Mouse (Mus musculus): ENCODE measurements around the gene Serbp1. TPM values are rescaled to one million over a fixed set of nuclear protein-coding genes. Genes with fewer than 3 reads are reported as not detected.

The Serbp1 gene
- total and polyA plus RNA-seq, 2 experiments from 2014 or later = 143 to 245 TPM

GRCm38 (mm10) chr6:67200715-67201322, 37.2 kb upstream of the Serbp1 start:
- Histone ChIP-seq H3K9me3 (replicated peaks; ENCODE audit: control insufficient read depth, low read length) (no peaks in the 10 kb centered on the region), H3K36me3 (replicated peaks; ENCODE audit: control insufficient read depth, insufficient read depth, low read length) (no peaks in the 10 kb centered on the region), H3K27ac (ENCODE audit: low read depth) (no peak overlapping the region), H3K9ac (replicated peaks; ENCODE audit: low read depth, low read length) (no peak overlapping the region), H3K4me1 (ENCODE audit: control insufficient read depth, insufficient read depth) (no peaks in the 10 kb centered on the region), H3K4me3 (ENCODE audit: low read depth, low read length) (no peak overlapping the region), H3K27me3 (ENCODE audit: control insufficient read depth, insufficient read depth, low read length) (no peaks in the 10 kb centered on the region), H3K4me2 (ENCODE audit: low read depth, low read length) (no peak overlapping the region)
- ATAC-seq (ENCODE audit: insufficient read depth, low read depth) (no peak), DNase-seq (ENCODE audit: low spot score) (no peak)
- WGBS = 36% methylated on average over 5 of the region's 5 CpGs
- TF ChIP-seq EP300 (IDR thresholded peaks at IDR 0.05; ENCODE audit: low read depth) (no peak), CTCF (IDR thresholded peaks at IDR 0.05; ENCODE audit: low read depth) (no peak)

DNA sequence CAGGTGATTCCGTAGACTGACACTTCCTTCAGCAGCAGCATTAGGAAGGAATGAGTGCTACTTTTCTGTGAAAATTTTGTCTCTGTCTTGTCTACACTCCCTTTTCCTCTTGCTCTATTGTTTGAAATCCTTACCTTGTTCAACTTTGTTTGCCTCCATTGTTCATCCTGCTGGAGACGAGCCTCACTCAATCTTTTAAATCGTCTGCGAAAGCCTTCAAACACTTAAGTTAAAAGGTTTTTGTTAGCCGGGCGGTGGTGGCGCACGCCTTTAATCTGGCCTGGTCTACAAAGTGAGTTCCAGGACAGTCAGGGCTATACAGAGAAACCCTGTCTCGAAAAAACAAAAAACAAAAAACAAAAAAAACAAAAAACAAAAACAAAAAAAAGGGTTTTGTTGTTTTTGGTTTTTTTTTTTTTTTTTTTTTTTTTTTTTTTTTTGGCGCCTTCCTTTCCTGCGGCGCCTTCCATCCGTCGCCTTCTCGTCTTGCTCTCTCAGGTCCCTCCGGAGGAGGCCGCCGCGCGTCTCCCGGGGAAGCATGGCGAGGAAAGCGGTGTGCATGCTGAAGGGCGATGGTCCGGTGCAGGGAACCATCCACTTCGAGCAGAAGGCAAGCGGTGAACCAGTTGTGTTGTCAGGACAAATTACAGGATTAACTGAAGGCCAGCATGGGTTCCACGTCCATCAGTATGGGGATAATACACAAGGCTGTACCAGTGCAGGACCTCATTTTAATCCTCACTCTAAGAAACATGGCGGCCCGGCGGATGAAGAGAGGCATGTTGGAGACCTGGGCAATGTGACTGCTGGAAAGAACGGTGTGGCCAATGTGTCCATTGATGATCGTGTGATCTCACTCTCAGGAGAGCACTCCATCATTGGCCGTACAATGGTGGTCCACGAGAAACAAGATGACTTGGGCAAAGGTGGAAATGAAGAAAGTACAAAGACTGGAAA, 32.6 kb upstream of the Serbp1 start:
- TF ChIP-seq EP300 (IDR thresholded peaks at IDR 0.05; ENCODE audit: low read depth) = no peak
- TF ChIP-seq CTCF (IDR thresholded peaks at IDR 0.05; ENCODE audit: low read depth) = no peak
- no peak for DNase-seq (ENCODE audit: low spot score)
- H3K4me1 ChIP-seq (ENCODE audit: control insufficient read depth, insufficient read depth) = no peaks in the 10 kb centered on the region
- no peaks in the 10 kb centered on the region for H3K27me3 ChIP-seq (ENCODE audit: control insufficient read depth, insufficient read depth, low read length)
- H3K36me3 ChIP-seq (replicated peaks; ENCODE audit: control insufficient read depth, insufficient read depth, low read length) = no peaks in the 10 kb centered on the region
- no peak overlapping the region for H3K4me3 ChIP-seq (ENCODE audit: low read depth, low read length)
- 77% methylated on average over 35 of the region's 35 CpGs for WGBS
- no peaks in the 10 kb centered on the region for H3K9me3 ChIP-seq (replicated peaks; ENCODE audit: control insufficient read depth, low read length)
- no peak for ATAC-seq (ENCODE audit: insufficient read depth, low read depth)
- no peak overlapping the region for H3K27ac ChIP-seq (ENCODE audit: low read depth)
- H3K9ac ChIP-seq (replicated peaks; ENCODE audit: low read depth, low read length) = no peak overlapping the region
- no peak overlapping the region for H3K4me2 ChIP-seq (ENCODE audit: low read depth, low read length)

- 81% methylated on average over 1 of the region's 1 CpGs for WGBS
- H3K9ac ChIP-seq (replicated peaks; ENCODE audit: low read depth, low read length) = no peak overlapping the region
- H3K36me3 ChIP-seq (replicated peaks; ENCODE audit: control insufficient read depth, insufficient read depth, low read length) = no peaks in the 10 kb centered on the region
- H3K27me3 ChIP-seq (ENCODE audit: control insufficient read depth, insufficient read depth, low read length) = no peaks in the 10 kb centered on the region
- ATAC-seq (ENCODE audit: insufficient read depth, low read depth) (no peak), DNase-seq (ENCODE audit: low spot score) (no peak)
- H3K27ac ChIP-seq (ENCODE audit: low read depth) = no peak overlapping the region
- no peak for TF ChIP-seq CTCF (IDR thresholded peaks at IDR 0.05; ENCODE audit: low read depth)
- no peak for TF ChIP-seq EP300 (IDR thresholded peaks at IDR 0.05; ENCODE audit: low read depth)
- H3K4me1 ChIP-seq (ENCODE audit: control insufficient read depth, insufficient read depth) = no peaks in the 10 kb centered on the region
- no peak overlapping the region for H3K4me3 ChIP-seq (ENCODE audit: low read depth, low read length)
- H3K9me3 ChIP-seq (replicated peaks; ENCODE audit: control insufficient read depth, low read length) = no peaks in the 10 kb centered on the region
- H3K4me2 ChIP-seq (ENCODE audit: low read depth, low read length) = no peak overlapping the region
These were observed 25.6 kb upstream of the Serbp1 start for GRCm38 (mm10) chr6:67212362-67212761.

- TF ChIP-seq EP300 (IDR thresholded peaks at IDR 0.05; ENCODE audit: low read depth) = no peak
- no peak for TF ChIP-seq CTCF (IDR thresholded peaks at IDR 0.05; ENCODE audit: low read depth)
- Histone ChIP-seq H3K27ac (ENCODE audit: low read depth) (no peak overlapping the region), H3K4me1 (ENCODE audit: control insufficient read depth, insufficient read depth) (no peaks in the 10 kb centered on the region), H3K9ac (replicated peaks; ENCODE audit: low read depth, low read length) (no peak overlapping the region), H3K4me2 (ENCODE audit: low read depth, low read length) (no peak overlapping the region), H3K9me3 (replicated peaks; ENCODE audit: control insufficient read depth, low read length) (no peaks in the 10 kb centered on the region), H3K4me3 (ENCODE audit: low read depth, low read length) (no peak overlapping the region), H3K27me3 (ENCODE audit: control insufficient read depth, insufficient read depth, low read length) (no peaks in the 10 kb centered on the region), H3K36me3 (replicated peaks; ENCODE audit: control insufficient read depth, insufficient read depth, low read length) (no peaks in the 10 kb centered on the region)
- DNase-seq (ENCODE audit: low spot score) (no peak), ATAC-seq (ENCODE audit: insufficient read depth, low read depth) (no peak)
- WGBS = 75% methylated on average over 4 of the region's 4 CpGs
These were observed 24.4 kb upstream of the Serbp1 start for GRCm38 (mm10) chr6:67213429-67214098.

GRCm38 (mm10) chr6:67217402-67217801, 20.6 kb upstream of the Serbp1 start:
- no peak overlapping the region for H3K4me2 ChIP-seq (ENCODE audit: low read depth, low read length)
- no peak for DNase-seq (ENCODE audit: low spot score)
- ATAC-seq (ENCODE audit: insufficient read depth, low read depth) = no peak
- WGBS = 78% methylated on average over 4 of the region's 4 CpGs
- H3K27me3 ChIP-seq (ENCODE audit: control insufficient read depth, insufficient read depth, low read length) = no peaks in the 10 kb centered on the region
- H3K9ac ChIP-seq (replicated peaks; ENCODE audit: low read depth, low read length) = no peak overlapping the region
- TF ChIP-seq CTCF (IDR thresholded peaks at IDR 0.05; ENCODE audit: low read depth) = no peak
- no peak for TF ChIP-seq EP300 (IDR thresholded peaks at IDR 0.05; ENCODE audit: low read depth)
- no peaks in the 10 kb centered on the region for H3K4me1 ChIP-seq (ENCODE audit: control insufficient read depth, insufficient read depth)
- no peak overlapping the region for H3K4me3 ChIP-seq (ENCODE audit: low read depth, low read length)
- no peak overlapping the region for H3K27ac ChIP-seq (ENCODE audit: low read depth)
- H3K9me3 ChIP-seq (replicated peaks; ENCODE audit: control insufficient read depth, low read length) = no peaks in the 10 kb centered on the region
- H3K36me3 ChIP-seq (replicated peaks; ENCODE audit: control insufficient read depth, insufficient read depth, low read length) = no peaks in the 10 kb centered on the region
